15 mouse cellular contexts compared by ENCODE assay signal in genomic region chr17:37027486-37027885, GRCm38 (mm10). TPM values are rescaled to one million over a fixed set of nuclear protein-coding genes. Genes with fewer than 3 reads are reported as not detected.
DNase-seq lines count a peak whose midpoint lies in the region; ATAC-seq and TF ChIP-seq lines count a peak whose summit lies in the region.
"Had no signal": no experiment of that assay in that cellular context is flagged by ENCODE, and none has a peak within 500 bp of the region (broad histone marks: within the 10 kb centered on the region; RNA-seq: fewer than 3 reads in every experiment).

No protein-coding gene starts in this region.

- H3K9ac ChIP-seq in stomach, embryonic 14.5 days (replicated peaks; ENCODE audit: low read depth, low read length) = no peak overlapping the region
- H3K9ac ChIP-seq in stomach, postnatal 0 days (ENCODE audit: low read length) = no peak overlapping the region
- H3K9ac ChIP-seq in forebrain, embryonic 13.5 days = no peak overlapping the region
- H3K9ac ChIP-seq in limb, embryonic 13.5 days = no peak overlapping the region
- H3K9ac ChIP-seq: liver, embryonic 12.5 days had no signal

- no peak for DNase-seq in stomach, postnatal 0 days (ENCODE audit: low spot score)
- DNase-seq in spleen, postnatal 4 days (ENCODE audit: low spot score in 2 of 2) = no peak
- no peak for DNase-seq in T-cell, adult 2 months (ENCODE audit: low spot score)
- DNase-seq in adrenal gland, adult 2 months = no peak
- DNase-seq: adrenal gland, postnatal 25 days; thymus, postnatal 36 days had no signal

- 0 out of 2 replicates have a peak, but pooled peaks cover 2% of the 10 kb centered on the region for H3K4me1 ChIP-seq in stomach, embryonic 14.5 days (ENCODE audit: control insufficient read depth, insufficient read depth, low read length)
- no peaks in the 10 kb centered on the region for H3K4me1 ChIP-seq in stomach, postnatal 0 days (replicated peaks; ENCODE audit: control insufficient read depth, insufficient read depth)
- H3K4me1 ChIP-seq in forebrain, embryonic 13.5 days = peaks cover 4% of the 10 kb centered on the region
- H3K4me1 ChIP-seq in limb, embryonic 13.5 days = peaks cover 9% of the 10 kb centered on the region; the same call in 1 of the 2 replicates

- H3K4me2 ChIP-seq in stomach, embryonic 14.5 days (replicated peaks; ENCODE audit: low read depth, low read length) = no peak overlapping the region
- no peak overlapping the region for H3K4me2 ChIP-seq in stomach, postnatal 0 days (replicated peaks; ENCODE audit: low read depth)
- H3K4me2 ChIP-seq in forebrain, embryonic 13.5 days = no peak overlapping the region
- H3K4me2 ChIP-seq in limb, embryonic 13.5 days (replicated peaks) = no peak overlapping the region

- H3K9me3 ChIP-seq in stomach, embryonic 14.5 days (ENCODE audit: control insufficient read depth, low read depth, low read length) = no peaks in the 10 kb centered on the region
- no peaks in the 10 kb centered on the region for H3K9me3 ChIP-seq in stomach, postnatal 0 days (ENCODE audit: control insufficient read depth, low read length)
- H3K9me3 ChIP-seq in forebrain, embryonic 13.5 days (replicated peaks) = no peaks in the 10 kb centered on the region
- no peaks in the 10 kb centered on the region for H3K9me3 ChIP-seq in limb, embryonic 13.5 days
- H3K9me3 ChIP-seq: liver, embryonic 12.5 days had no signal

- TF ChIP-seq EP300 in stomach, postnatal 0 days (optimal IDR thresholded peaks at IDR 0.05) = no peak

- no peak overlapping the region for H3K4me3 ChIP-seq in stomach, embryonic 14.5 days (ENCODE audit: low read depth, low read length)
- H3K4me3 ChIP-seq in stomach, postnatal 0 days (ENCODE audit: low read depth, low read length) = no peak overlapping the region
- no peak overlapping the region for H3K4me3 ChIP-seq in forebrain, embryonic 13.5 days
- no peak overlapping the region for H3K4me3 ChIP-seq in limb, embryonic 13.5 days

- no peaks in the 10 kb centered on the region for H3K27me3 ChIP-seq in stomach, embryonic 14.5 days (ENCODE audit: control insufficient read depth, insufficient read depth, low read length)
- no peaks in the 10 kb centered on the region for H3K27me3 ChIP-seq in stomach, postnatal 0 days (ENCODE audit: control insufficient read depth, insufficient read depth, low read length)
- no peaks in the 10 kb centered on the region for H3K27me3 ChIP-seq in forebrain, embryonic 13.5 days
- no peaks in the 10 kb centered on the region for H3K27me3 ChIP-seq in limb, embryonic 13.5 days
- H3K27me3 ChIP-seq: liver, embryonic 12.5 days had no signal

- TF ChIP-seq CTCF in stomach, postnatal 0 days (IDR thresholded peaks at IDR 0.05; ENCODE audit: low read depth) = no peak

- peak overlapping the region; percentile 89; the same call in 1 of the 2 replicates for H3K27ac ChIP-seq in stomach, embryonic 14.5 days (ENCODE audit: low read length)
- no peak overlapping the region for H3K27ac ChIP-seq in stomach, postnatal 0 days (replicated peaks)
- peak overlapping the region; percentile 99 for H3K27ac ChIP-seq in forebrain, embryonic 13.5 days
- H3K27ac ChIP-seq in limb, embryonic 13.5 days = peak overlapping the region; percentile 96; the same call in 1 of the 2 replicates

- no peaks in the 10 kb centered on the region for H3K36me3 ChIP-seq in stomach, embryonic 14.5 days (ENCODE audit: control insufficient read depth, insufficient read depth, low read length)
- H3K36me3 ChIP-seq in stomach, postnatal 0 days (ENCODE audit: control insufficient read depth, insufficient read depth, low read length) = no peaks in the 10 kb centered on the region
- no peaks in the 10 kb centered on the region for H3K36me3 ChIP-seq in forebrain, embryonic 13.5 days (ENCODE audit: poor library complexity, severe bottlenecking)
- H3K36me3 ChIP-seq in limb, embryonic 13.5 days = no peaks in the 10 kb centered on the region
- H3K36me3 ChIP-seq: liver, embryonic 12.5 days had no signal

- no peak for ATAC-seq in stomach, embryonic 14.5 days (ENCODE audit: insufficient number of reproducible peaks, insufficient read depth, low FRiP score, low read depth)
- ATAC-seq in stomach, postnatal 0 days (ENCODE audit: low FRiP score, low TSS enrichment) = no peak
- ATAC-seq in forebrain, embryonic 13.5 days = no peak
- ATAC-seq in limb, embryonic 13.5 days (ENCODE audit: low FRiP score, low read depth) = no peak
- ATAC-seq: liver, embryonic 12.5 days had no signal

- 95% methylated on average over 4 of the region's 4 CpGs for WGBS in stomach, embryonic 14.5 days
- WGBS in stomach, postnatal 0 days = 96% methylated on average over 4 of the region's 4 CpGs
- WGBS in forebrain, embryonic 13.5 days = 93% methylated on average over 4 of the region's 4 CpGs
- 98% methylated on average over 4 of the region's 4 CpGs for WGBS in limb, embryonic 13.5 days

RNA-seq across cellular contexts. Expression of gene Mog, which starts 4.3 kb away (rescaled TPM):
- 0.19 and 0.20 TPM in 2 replicates for polyA plus RNA-seq in stomach, embryonic 14.5 days (2014; fragmentation: Nextera tagmentation; extraction: Ambion mirVana)
- 0.08 TPM in 1 of 2 replicates, not detected in the other for polyA plus RNA-seq in stomach, postnatal 0 days (2015; fragmentation: Nextera tagmentation; extraction: Ambion mirVana)
- 1.1 and 1.5 TPM in 2 replicates for polyA plus RNA-seq in forebrain, embryonic 13.5 days (2015; fragmentation: Nextera tagmentation; extraction: Ambion mirVana)
- polyA plus RNA-seq in limb, embryonic 13.5 days (2015; fragmentation: Nextera tagmentation; extraction: Ambion mirVana) = 0.18 and 0.22 TPM in 2 replicates
- total RNA-seq in adrenal gland, adult 2 months (2021) = not detected
- not detected in 2 replicates for polyA plus RNA-seq in adrenal gland, adult 2 months (2012; rRNA removed)
- total RNA-seq: adrenal gland, postnatal 25 days; megakaryocyte progenitor cell, adult 5-6 weeks; MEL had no signal
- polyA plus RNA-seq: heart, embryonic 16.5 days; liver, embryonic 12.5 days; spleen, adult 2 months had no signal

RNA-seq across cellular contexts. Expression of gene Gabbr1, which starts 18.3 kb away (rescaled TPM):
- polyA plus RNA-seq in stomach, embryonic 14.5 days (2014; fragmentation: Nextera tagmentation; extraction: Ambion mirVana) = 14.2 and 15.8 TPM in 2 replicates
- 3.8 and 4.3 TPM in 2 replicates for polyA plus RNA-seq in stomach, postnatal 0 days (2015; fragmentation: Nextera tagmentation; extraction: Ambion mirVana)
- polyA plus RNA-seq in forebrain, embryonic 13.5 days (2015; fragmentation: Nextera tagmentation; extraction: Ambion mirVana) = 30.1 and 35.2 TPM in 2 replicates
- 13.3 and 15.2 TPM in 2 replicates for polyA plus RNA-seq in limb, embryonic 13.5 days (2015; fragmentation: Nextera tagmentation; extraction: Ambion mirVana)
- 10 to 100 TPM; 22.5 to 25.7 TPM for total RNA-seq in adrenal gland, adult 2 months (2021)
- 28.3 and 29.1 TPM in 2 replicates for polyA plus RNA-seq in adrenal gland, adult 2 months (2012; rRNA removed)

RNA-seq across cellular contexts. Expression of gene Zfp57, which starts 26.5 kb away (rescaled TPM):
- polyA plus RNA-seq in stomach, embryonic 14.5 days (2014; fragmentation: Nextera tagmentation; extraction: Ambion mirVana) = 77.8 and 82.1 TPM in 2 replicates
- 9.9 and 10.0 TPM in 2 replicates for polyA plus RNA-seq in stomach, postnatal 0 days (2015; fragmentation: Nextera tagmentation; extraction: Ambion mirVana)
- 215 and 228 TPM in 2 replicates for polyA plus RNA-seq in forebrain, embryonic 13.5 days (2015; fragmentation: Nextera tagmentation; extraction: Ambion mirVana)
- polyA plus RNA-seq in limb, embryonic 13.5 days (2015; fragmentation: Nextera tagmentation; extraction: Ambion mirVana) = 136 and 138 TPM in 2 replicates
- total RNA-seq in adrenal gland, adult 2 months (2021) = 1 to 10 TPM; 2.0 to 2.1 TPM
- polyA plus RNA-seq in adrenal gland, adult 2 months (2012; rRNA removed) = 0.70 and 0.98 TPM in 2 replicates
- total RNA-seq: MEL had no signal

RNA-seq across cellular contexts. Expression of gene H2-M5, which starts 38.1 kb away (rescaled TPM):
- 0.49 and 0.74 TPM in 2 replicates for polyA plus RNA-seq in stomach, embryonic 14.5 days (2014; fragmentation: Nextera tagmentation; extraction: Ambion mirVana)
- 0.05 and 0.08 TPM in 2 replicates for polyA plus RNA-seq in stomach, postnatal 0 days (2015; fragmentation: Nextera tagmentation; extraction: Ambion mirVana)
- 1.6 and 1.7 TPM in 2 replicates for polyA plus RNA-seq in forebrain, embryonic 13.5 days (2015; fragmentation: Nextera tagmentation; extraction: Ambion mirVana)
- polyA plus RNA-seq in limb, embryonic 13.5 days (2015; fragmentation: Nextera tagmentation; extraction: Ambion mirVana) = 1.3 TPM in 2 replicates
- not detected for total RNA-seq in adrenal gland, adult 2 months (2021)
- polyA plus RNA-seq in adrenal gland, adult 2 months (2012; rRNA removed) = not detected in 2 replicates
- total RNA-seq: adrenal gland, postnatal 25 days; megakaryocyte progenitor cell, adult 5-6 weeks; MEL had no signal

RNA-seq across cellular contexts. Expression of gene 2410137M14Rik, which starts 46.4 kb away (rescaled TPM):
- polyA plus RNA-seq in stomach, embryonic 14.5 days (2014; fragmentation: Nextera tagmentation; extraction: Ambion mirVana) = not detected in 2 replicates
- polyA plus RNA-seq in stomach, postnatal 0 days (2015; fragmentation: Nextera tagmentation; extraction: Ambion mirVana) = not detected in 2 replicates
- 0.48 TPM in 1 of 2 replicates, not detected in the other for polyA plus RNA-seq in forebrain, embryonic 13.5 days (2015; fragmentation: Nextera tagmentation; extraction: Ambion mirVana)
- not detected in 2 replicates for polyA plus RNA-seq in limb, embryonic 13.5 days (2015; fragmentation: Nextera tagmentation; extraction: Ambion mirVana)
- not detected for total RNA-seq in adrenal gland, adult 2 months (2021)
- not detected in 2 replicates for polyA plus RNA-seq in adrenal gland, adult 2 months (2012; rRNA removed)
- total RNA-seq: adrenal gland, postnatal 25 days; layer of hippocampus, adult 18-20 months; megakaryocyte progenitor cell, adult 5-6 weeks; MEL had no signal
- polyA plus RNA-seq: heart, embryonic 16.5 days; liver, embryonic 12.5 days; spleen, adult 2 months had no signal
